Mouse (Mus musculus): ENCODE measurements around the gene Kcna6. TPM values are rescaled to one million over a fixed set of nuclear protein-coding genes. Genes with fewer than 3 reads are reported as not detected.

Gene Kcna6
- polyA plus RNA-seq, 1 experiment from 2014 or later: 6.6 TPM

DNA sequence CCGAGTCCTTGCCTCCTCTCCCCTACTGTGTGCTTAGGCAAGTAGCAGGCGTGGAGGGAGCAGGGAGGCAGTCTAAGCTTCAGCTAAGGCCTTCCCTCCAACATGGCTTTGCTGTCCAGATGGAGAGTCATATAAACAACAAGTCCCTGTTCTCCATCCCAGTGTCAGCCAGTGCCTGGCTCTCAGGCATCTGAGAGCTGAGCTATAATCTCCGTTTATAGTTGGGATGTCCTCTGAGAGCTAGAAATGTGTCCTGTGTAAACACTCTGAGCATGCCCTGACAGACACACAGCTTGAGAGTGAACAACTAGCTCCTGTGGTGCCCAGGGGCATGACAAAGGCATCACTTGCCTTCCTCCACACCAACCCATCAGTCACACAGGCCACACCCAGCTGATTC lies 55.3 kb downstream of the Kcna6 start:
- ATAC-seq (replicated peaks; ENCODE audit: insufficient number of reproducible peaks, low FRiP score, low TSS enrichment, low read depth) (no peak), DNase-seq (ENCODE audit: low spot score) (peak; percentile 32)
- no peaks in the 10 kb centered on the region for H3K27me3 ChIP-seq (ENCODE audit: control insufficient read depth, insufficient read depth, low read length)
- no peaks in the 10 kb centered on the region for H3K9me3 ChIP-seq (replicated peaks; ENCODE audit: control insufficient read depth, low read length)
- H3K36me3 ChIP-seq (replicated peaks; ENCODE audit: control insufficient read depth, insufficient read depth, low read depth, low read length): no peaks in the 10 kb centered on the region
- 54% methylated on average over 3 of the region's 3 CpGs for WGBS
- no peaks in the 10 kb centered on the region for H3K4me1 ChIP-seq (ENCODE audit: control insufficient read depth, insufficient read depth, low read length)
- no peak overlapping the region for H3K9ac ChIP-seq (replicated peaks; ENCODE audit: low read length)
- 0 out of 2 replicates have a peak overlapping the region, but pooled peaks have one; percentile 13 for H3K27ac ChIP-seq (replicated peaks; ENCODE audit: low read depth, low read length)
- H3K4me3 ChIP-seq (ENCODE audit: low read depth, low read length): no peak overlapping the region
- H3K4me2 ChIP-seq (ENCODE audit: low read depth, low read length): no peak overlapping the region

DNA sequence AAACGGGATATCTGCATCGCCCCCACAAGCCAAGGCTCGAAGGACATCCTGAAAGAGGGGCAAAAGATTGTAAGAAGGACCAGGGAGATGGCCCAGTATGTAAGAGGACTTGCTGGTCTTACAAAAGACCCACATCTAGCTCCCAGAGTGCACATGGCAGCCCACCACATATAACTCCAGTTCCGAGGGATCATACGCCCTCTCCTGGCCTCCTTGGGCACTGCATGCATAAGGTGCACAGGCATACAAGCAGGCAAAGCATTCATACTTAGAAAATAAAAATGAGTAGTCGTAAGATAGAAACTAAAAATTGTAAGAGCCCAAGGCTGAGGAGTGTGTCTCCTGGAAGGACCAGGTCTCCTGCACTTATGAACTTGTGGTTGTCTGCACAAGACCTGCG lies 61.5 kb downstream of the Kcna6 start:
- Histone ChIP-seq H3K4me1 (ENCODE audit: control insufficient read depth, insufficient read depth, low read length) (no peaks in the 10 kb centered on the region), H3K9me3 (replicated peaks; ENCODE audit: control insufficient read depth, low read length) (no peaks in the 10 kb centered on the region), H3K27me3 (ENCODE audit: control insufficient read depth, insufficient read depth, low read length) (no peaks in the 10 kb centered on the region), H3K4me3 (ENCODE audit: low read depth, low read length) (no peak overlapping the region), H3K36me3 (replicated peaks; ENCODE audit: control insufficient read depth, insufficient read depth, low read depth, low read length) (no peaks in the 10 kb centered on the region), H3K9ac (replicated peaks; ENCODE audit: low read length) (no peak overlapping the region), H3K4me2 (ENCODE audit: low read depth, low read length) (no peak overlapping the region), H3K27ac (replicated peaks; ENCODE audit: low read depth, low read length) (no peak overlapping the region)
- DNase-seq (ENCODE audit: low spot score) (peak; percentile 36), ATAC-seq (replicated peaks; ENCODE audit: insufficient number of reproducible peaks, low FRiP score, low TSS enrichment, low read depth) (no peak)
- 62% methylated on average over 7 of the region's 7 CpGs for WGBS

DNA sequence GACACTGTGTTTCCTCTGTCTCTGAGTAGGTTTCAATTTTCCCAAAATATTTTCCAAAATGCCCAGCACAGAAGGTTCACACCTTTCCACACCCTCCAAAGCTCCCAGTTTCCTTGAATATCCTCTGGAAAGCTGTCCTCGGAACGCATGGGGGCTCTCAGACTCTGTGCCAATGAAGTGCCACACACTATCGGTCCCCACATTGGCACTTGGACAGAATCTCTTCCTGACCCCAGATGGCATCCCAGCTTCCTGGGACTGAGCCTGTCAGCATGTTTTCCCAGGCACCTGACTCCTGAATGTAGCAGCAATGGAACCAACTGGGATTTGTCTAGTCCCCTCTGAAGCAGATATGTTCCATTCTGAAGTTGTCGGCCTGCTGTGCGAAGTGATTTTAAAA lies 73.5 kb downstream of the Kcna6 start:
- ATAC-seq (replicated peaks; ENCODE audit: insufficient number of reproducible peaks, low FRiP score, low TSS enrichment, low read depth) (no peak), DNase-seq (ENCODE audit: low spot score) (no peak)
- Histone ChIP-seq H3K4me3 (ENCODE audit: low read depth, low read length) (no peak overlapping the region), H3K4me1 (ENCODE audit: control insufficient read depth, insufficient read depth, low read length) (no peaks in the 10 kb centered on the region), H3K27ac (replicated peaks; ENCODE audit: low read depth, low read length) (no peak overlapping the region), H3K9me3 (replicated peaks; ENCODE audit: control insufficient read depth, low read length) (no peaks in the 10 kb centered on the region), H3K36me3 (replicated peaks; ENCODE audit: control insufficient read depth, insufficient read depth, low read depth, low read length) (no peaks in the 10 kb centered on the region), H3K27me3 (ENCODE audit: control insufficient read depth, insufficient read depth, low read length) (no peaks in the 10 kb centered on the region), H3K4me2 (ENCODE audit: low read depth, low read length) (no peak overlapping the region), H3K9ac (replicated peaks; ENCODE audit: low read length) (no peak overlapping the region)
- 89% methylated on average over 5 of the region's 5 CpGs for WGBS

GRCm38 (mm10) chr6:126666091-126666490 lies 74.4 kb downstream of the Kcna6 start:
- 65% methylated on average over 6 of the region's 6 CpGs for WGBS
- no peak overlapping the region for H3K27ac ChIP-seq (replicated peaks; ENCODE audit: low read depth, low read length)
- no peak overlapping the region for H3K9ac ChIP-seq (replicated peaks; ENCODE audit: low read length)
- H3K4me2 ChIP-seq (ENCODE audit: low read depth, low read length): no peak overlapping the region
- no peak overlapping the region for H3K4me3 ChIP-seq (ENCODE audit: low read depth, low read length)
- ATAC-seq (replicated peaks; ENCODE audit: insufficient number of reproducible peaks, low FRiP score, low TSS enrichment, low read depth) (no peak), DNase-seq (ENCODE audit: low spot score) (no peak)
- no peaks in the 10 kb centered on the region for H3K9me3 ChIP-seq (replicated peaks; ENCODE audit: control insufficient read depth, low read length)
- no peaks in the 10 kb centered on the region for H3K4me1 ChIP-seq (ENCODE audit: control insufficient read depth, insufficient read depth, low read length)
- H3K36me3 ChIP-seq (replicated peaks; ENCODE audit: control insufficient read depth, insufficient read depth, low read depth, low read length): no peaks in the 10 kb centered on the region
- no peaks in the 10 kb centered on the region for H3K27me3 ChIP-seq (ENCODE audit: control insufficient read depth, insufficient read depth, low read length)

GRCm38 (mm10) chr6:126664569-126664968 lies 75.9 kb downstream of the Kcna6 start:
- H3K4me2 ChIP-seq (ENCODE audit: low read depth, low read length): no peak overlapping the region
- H3K4me1 ChIP-seq (ENCODE audit: control insufficient read depth, insufficient read depth, low read length): no peaks in the 10 kb centered on the region
- no peak overlapping the region for H3K9ac ChIP-seq (replicated peaks; ENCODE audit: low read length)
- ATAC-seq (replicated peaks; ENCODE audit: insufficient number of reproducible peaks, low FRiP score, low TSS enrichment, low read depth): no peak
- no peak for DNase-seq (ENCODE audit: low spot score)
- no peaks in the 10 kb centered on the region for H3K9me3 ChIP-seq (replicated peaks; ENCODE audit: control insufficient read depth, low read length)
- no peak overlapping the region for H3K27ac ChIP-seq (replicated peaks; ENCODE audit: low read depth, low read length)
- no peaks in the 10 kb centered on the region for H3K36me3 ChIP-seq (replicated peaks; ENCODE audit: control insufficient read depth, insufficient read depth, low read depth, low read length)
- H3K27me3 ChIP-seq (ENCODE audit: control insufficient read depth, insufficient read depth, low read length): no peaks in the 10 kb centered on the region
- WGBS: 74% methylated on average over 3 of the region's 3 CpGs
- no peak overlapping the region for H3K4me3 ChIP-seq (ENCODE audit: low read depth, low read length)

Other genes with a start within 250 kb of the Kcna6 start
- gene Kcna5, start 205.3 kb downstream of the Kcna6 start, polyA plus RNA-seq (2014; fragmentation: Nextera tagmentation; extraction: Ambion mirVana): 1.7 and 2.6 TPM in 2 replicates
- 0.40 and 0.52 TPM in 2 replicates for gene Kcna1, start 94.3 kb downstream of the Kcna6 start, polyA plus RNA-seq (2014; fragmentation: Nextera tagmentation; extraction: Ambion mirVana)
- 208 and 220 TPM in 2 replicates for gene Ndufa9, start 108.5 kb upstream of the Kcna6 start, polyA plus RNA-seq (2014; fragmentation: Nextera tagmentation; extraction: Ambion mirVana)
- 0.18 TPM in 1 of 2 replicates, not detected in the other for gene Akap3, start 112.4 kb upstream of the Kcna6 start, polyA plus RNA-seq (2014; fragmentation: Nextera tagmentation; extraction: Ambion mirVana)
- gene Dyrk4, start 181.2 kb upstream of the Kcna6 start, polyA plus RNA-seq (2014; fragmentation: Nextera tagmentation; extraction: Ambion mirVana): 0.15 TPM in 1 of 2 replicates, not detected in the other
- 87.3 and 92.6 TPM in 2 replicates for gene Rad51ap1, start 198.9 kb upstream of the Kcna6 start, polyA plus RNA-seq (2014; fragmentation: Nextera tagmentation; extraction: Ambion mirVana)
- 15.5 and 17.9 TPM in 2 replicates for gene D6Wsu163e, start 199.3 kb upstream of the Kcna6 start, polyA plus RNA-seq (2014; fragmentation: Nextera tagmentation; extraction: Ambion mirVana)

Data from embryonic facial prominence, embryonic 11.5 days (tissue).